Mouse (Mus musculus) monocyte, adult 59 days (primary cell): Measurements from ENCODE around the gene Pdcd4. TPM values are rescaled to one million over a fixed set of nuclear protein-coding genes. Genes with fewer than 3 reads are reported as not detected.

Experiments used
- total RNA-seq, 2 experiments: library from RNA; stranded (reverse); gene quantifications; one replicate each; pipeline ENCODE4 v1.2.4; 2023

Pdcd4 gene
- total RNA-seq = 10 to 100 TPM; 86.3 to 99.9 TPM

DNA sequence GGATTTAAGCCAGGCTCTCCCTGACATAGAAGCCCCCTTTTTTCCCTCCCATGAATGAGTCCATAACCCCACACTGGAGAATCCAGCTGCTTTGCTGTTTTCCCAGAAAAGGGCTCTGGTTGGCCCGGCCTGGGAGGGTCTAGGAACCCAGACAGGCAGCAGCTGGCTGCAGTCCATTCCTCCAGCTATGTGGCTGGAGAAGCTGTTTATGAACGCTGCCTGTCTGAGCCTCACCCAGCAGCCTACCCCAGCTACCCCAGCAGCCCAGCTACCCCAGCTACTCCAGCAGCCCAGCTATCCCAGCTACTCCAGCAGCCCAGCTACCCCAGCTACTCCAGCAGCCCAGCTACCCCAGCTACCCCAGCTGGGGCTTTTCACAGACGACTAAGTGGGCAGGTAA lies at the start of gene Pdcd4:
Gene Pdcd4, plus strand, starts transcription at position 171 of the 400 bp plus-strand sequence.

DNA sequence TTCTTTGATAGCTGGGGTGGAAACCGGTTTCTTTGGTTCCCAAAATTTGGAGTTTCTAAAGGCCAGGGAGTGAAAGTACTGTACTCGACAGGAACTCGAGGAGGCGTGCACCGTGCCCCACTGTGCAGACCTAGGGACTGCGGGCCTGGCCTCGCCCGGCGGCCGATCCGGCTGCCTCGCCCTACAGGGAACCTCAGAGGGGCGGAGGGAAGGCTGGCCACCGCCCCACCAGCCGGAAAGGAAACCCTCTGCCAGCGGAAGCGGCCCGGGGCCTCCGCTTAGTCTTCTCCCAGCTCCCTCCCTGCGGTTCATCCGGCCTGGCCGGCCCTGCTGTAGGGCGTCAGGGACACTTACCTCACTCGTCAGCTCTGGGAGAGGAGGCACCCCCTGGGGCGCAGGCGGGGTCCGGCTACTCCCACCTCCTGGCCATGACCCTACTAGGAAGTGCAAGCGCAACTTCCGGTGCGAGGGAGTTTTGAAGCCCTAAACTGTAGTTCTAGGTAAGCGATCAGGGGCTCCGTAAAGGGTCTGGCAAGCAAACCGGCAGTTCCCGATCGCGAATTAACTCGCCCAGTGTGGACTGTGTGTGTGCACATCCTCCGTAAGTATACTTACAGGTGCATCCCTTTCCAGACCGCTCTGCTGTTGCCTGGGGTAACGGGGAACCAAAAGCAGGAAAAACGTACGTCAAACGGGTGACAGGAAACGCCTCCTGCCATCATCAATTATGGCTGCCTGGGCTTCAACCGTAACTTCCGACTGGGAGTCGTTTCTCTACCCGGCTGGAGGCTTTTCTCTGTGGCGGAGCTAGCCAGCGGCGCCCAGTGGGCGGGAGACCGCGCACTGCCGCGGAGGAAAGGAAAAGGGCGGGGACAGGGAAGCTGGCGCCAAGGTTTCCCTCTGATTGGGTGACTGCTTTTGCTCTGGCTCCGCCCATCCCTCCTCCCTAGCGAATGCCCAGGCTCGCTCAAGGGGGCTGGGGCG lies 52.1 kb downstream of the Pdcd4 start, which contains the start of the genes Shoc2 and Bbip1:
Gene Shoc2, plus strand, starts transcription at position 505 of the 984 bp plus-strand sequence.
Gene Bbip1, minus strand, starts transcription at position 826 of the 984 bp plus-strand sequence.

Other genes starting within 250 kb of the Pdcd4 start
- gene Rbm20, start 214.9 kb upstream of the Pdcd4 start, total RNA-seq = not detected
- 10 to 100 TPM; 43.8 to 51.6 TPM for gene Shoc2, start 52.1 kb downstream of the Pdcd4 start, total RNA-seq
- 10 to 100 TPM; 29.1 to 35.1 TPM for gene Bbip1, start 52.4 kb downstream of the Pdcd4 start, total RNA-seq
- gene Adra2a, start 151.9 kb downstream of the Pdcd4 start, total RNA-seq = under 1 TPM; 0.18 to 0.24 TPM